Mouse (Mus musculus): ENCODE data around the gene Mast4.

Mast4 gene

DNA sequence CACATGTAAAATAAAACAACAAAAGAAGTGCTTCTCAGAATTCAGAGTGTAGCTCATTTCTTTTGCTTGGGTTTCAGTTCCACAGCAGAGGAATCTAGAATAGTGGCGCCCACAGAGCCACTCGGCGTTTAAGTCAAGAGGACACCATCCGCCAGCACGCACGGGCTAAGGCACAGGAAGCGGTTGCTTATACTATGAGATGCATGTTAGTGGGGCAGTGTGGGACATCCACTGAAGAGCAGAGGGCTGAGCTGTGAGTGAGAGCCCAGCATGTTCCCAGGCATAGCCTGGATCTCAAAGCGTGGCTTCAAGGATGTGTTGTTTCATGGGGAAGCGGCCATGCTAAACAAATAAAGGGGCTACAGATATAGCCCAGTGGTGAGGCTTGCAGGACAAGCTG lies 214.6 kb downstream of the Mast4 start:
- DNase-seq (ENCODE audit: low read depth) = no peak

DNA sequence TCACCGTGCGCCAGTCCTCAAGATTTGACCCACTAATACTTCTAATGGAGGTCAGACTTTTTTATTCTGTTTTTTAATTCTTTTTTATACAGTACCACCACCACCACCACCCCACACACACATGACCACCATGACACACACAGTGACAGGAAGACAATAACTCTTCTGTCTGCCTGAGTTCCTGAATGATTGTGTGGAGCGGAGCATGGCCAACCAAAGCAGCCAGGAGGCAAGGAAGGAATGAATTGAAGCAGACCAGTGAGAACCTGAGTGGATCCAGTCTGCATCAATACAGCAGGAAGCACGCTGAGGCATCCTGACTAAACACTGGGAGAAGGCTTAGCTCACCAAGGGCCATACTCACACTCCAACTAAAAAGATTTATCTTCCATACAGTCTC lies 219.2 kb downstream of the Mast4 start:
- DNase-seq (ENCODE audit: low read depth) = no peak

GRCm38 (mm10) chr13:103114274-103114673 lies 220.0 kb downstream of the Mast4 start:
- DNase-seq (ENCODE audit: low read depth) = no peak

DNA sequence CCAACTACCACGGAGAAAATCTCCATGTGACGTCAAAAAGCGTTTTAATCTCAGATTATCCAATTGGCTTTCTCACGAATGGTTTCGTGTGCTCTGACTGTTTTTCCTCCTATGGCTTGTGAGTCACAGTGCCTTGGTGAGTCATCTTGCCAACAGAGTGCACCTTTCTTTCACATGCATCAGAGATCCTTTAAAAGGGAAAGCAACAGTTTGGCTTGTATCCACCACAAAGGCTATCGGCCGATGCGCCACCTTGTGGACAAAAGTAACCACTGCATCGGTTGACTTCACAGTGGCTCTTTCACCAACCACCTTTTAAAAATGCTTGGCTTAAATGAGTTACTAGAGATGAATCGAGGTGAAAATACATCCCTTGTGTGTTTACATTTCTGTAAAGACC lies 224.4 kb downstream of the Mast4 start:
- DNase-seq (ENCODE audit: low read depth) = peak; percentile 57

DNA sequence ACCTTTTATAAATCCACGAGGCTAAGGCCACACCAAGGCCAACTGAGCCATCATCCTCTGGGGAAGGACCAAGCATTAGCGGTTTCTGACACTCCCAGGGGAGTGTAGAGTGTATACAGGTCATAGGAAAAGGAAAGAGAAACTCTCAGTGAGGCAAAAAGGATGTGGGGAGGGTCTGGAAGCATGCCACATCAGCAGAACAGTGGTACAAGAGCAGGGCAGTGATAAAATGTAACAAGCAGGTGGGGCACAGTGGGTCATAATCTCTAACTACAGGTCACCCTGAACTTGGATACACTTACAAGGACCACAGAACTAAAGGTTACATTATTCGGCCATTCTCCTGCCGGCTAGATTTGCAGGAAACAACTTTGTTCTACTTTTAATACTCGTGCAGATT lies 226.9 kb downstream of the Mast4 start:
- DNase-seq (ENCODE audit: low read depth) = no peak

GRCm38 (mm10) chr13:103102598-103102997 lies 231.7 kb downstream of the Mast4 start:
- DNase-seq (ENCODE audit: low read depth) = no peak

- DNase-seq (ENCODE audit: low read depth) = no peak
These were observed 237.7 kb downstream of the Mast4 start for GRCm38 (mm10) chr13:103096346-103097150.

- no peak for DNase-seq (ENCODE audit: low read depth)
These were observed 238.8 kb downstream of the Mast4 start for GRCm38 (mm10) chr13:103095491-103095890.

DNA sequence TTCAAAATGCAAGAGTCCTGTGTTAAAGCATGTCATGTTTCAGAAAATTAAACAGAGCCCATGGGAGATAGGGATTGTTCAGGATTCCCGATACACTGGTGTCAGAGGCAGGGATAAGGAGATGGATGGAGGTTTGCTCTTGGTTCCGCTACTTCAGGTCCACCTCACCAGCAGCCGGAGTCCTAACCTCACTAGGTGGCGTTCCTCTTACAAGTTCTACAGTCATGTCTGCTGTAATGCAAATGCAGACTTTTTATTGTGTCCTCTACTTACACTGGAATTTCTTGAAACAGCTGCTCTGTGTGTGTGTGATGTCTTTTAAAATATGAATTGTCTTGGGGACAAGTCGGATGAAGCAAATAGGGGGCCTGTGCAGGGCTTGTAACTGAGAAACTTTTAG lies 239.7 kb downstream of the Mast4 start:
- no peak for DNase-seq (ENCODE audit: low read depth)

DNA sequence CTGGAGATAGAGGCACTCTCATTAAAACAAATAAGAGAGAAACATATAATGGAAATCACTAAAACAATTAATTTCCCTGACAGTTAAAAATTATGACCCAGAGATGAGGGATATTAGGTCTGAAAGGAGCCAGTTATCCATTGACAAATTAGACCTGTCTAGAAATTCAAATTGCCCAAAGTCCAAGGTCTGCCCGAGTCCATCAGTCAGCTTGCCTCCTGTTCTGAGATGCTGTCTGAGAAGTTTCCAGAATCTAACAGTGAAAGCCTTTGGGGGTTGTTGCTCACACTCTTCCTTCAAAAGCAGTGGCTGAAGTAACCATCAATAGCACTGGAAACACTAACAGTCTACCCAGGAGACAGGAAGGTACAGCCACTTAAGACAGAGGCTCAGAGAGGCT lies 240.6 kb downstream of the Mast4 start:
- no peak for DNase-seq (ENCODE audit: low read depth)

GRCm38 (mm10) chr13:103085540-103086121 lies 248.7 kb downstream of the Mast4 start:
- no peak for DNase-seq (ENCODE audit: low read depth)

GRCm38 (mm10) chr13:103082891-103083290 lies 251.4 kb downstream of the Mast4 start:
- no peak for DNase-seq (ENCODE audit: low read depth)

DNA sequence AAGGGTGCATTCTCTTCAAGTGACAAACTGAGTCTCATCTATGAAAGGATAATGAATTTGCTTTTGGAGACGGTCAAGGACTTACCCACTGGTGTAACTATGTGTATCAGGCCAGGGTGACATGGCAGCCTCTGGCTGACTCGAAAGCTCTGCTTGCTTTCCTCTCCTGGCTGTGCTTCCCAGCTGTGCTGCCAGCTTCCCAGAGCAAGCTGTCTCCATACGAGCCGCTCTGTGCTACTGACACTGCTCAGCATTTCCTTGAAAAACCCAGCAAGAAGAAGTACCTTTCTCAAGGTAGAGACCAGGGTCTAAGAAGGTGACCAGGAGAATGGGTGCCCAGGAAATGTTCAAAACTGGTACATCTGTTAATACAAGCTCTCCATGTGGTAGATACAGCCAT lies 254.5 kb downstream of the Mast4 start:
- DNase-seq (ENCODE audit: low read depth) = no peak

GRCm38 (mm10) chr13:103078815-103079214 lies 255.5 kb downstream of the Mast4 start:
- no peak for DNase-seq (ENCODE audit: low read depth)

GRCm38 (mm10) chr13:103073461-103073860 lies 260.8 kb downstream of the Mast4 start:
- no peak for DNase-seq (ENCODE audit: low read depth)

- DNase-seq (ENCODE audit: low read depth) = no peak
These were observed 262.5 kb downstream of the Mast4 start for GRCm38 (mm10) chr13:103071783-103072182.

DNA sequence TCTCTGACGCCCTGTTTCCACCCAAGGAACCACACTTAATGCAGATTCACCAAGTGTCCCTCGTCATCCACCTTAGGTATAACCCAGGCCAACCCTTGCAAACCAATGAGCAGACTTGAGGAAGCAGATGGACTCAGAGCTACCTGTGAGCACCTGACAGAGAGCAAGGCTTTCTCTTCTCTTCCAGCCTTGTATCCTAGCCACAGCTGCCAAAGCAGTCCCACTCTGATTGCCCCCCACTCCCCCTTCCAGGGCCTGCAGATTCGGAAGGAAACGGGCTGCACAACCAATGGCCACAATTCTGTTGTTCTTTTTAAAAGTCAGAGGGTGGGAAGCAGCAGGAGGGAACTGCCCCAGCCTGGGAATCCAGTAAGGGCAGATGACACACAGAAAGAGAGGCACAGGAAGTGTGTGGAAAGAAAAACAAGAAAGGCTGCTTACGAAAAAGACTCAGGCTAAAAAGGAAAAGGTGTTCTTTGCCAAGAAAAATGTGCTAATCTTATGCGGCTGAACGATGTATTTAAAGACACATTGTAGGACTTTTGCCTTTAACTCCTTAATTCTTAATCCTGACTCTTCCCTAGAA lies 266.6 kb downstream of the Mast4 start:
- no peak for DNase-seq (ENCODE audit: low read depth)

- no peak for DNase-seq (ENCODE audit: low read depth)
These were observed 268.9 kb downstream of the Mast4 start for GRCm38 (mm10) chr13:103065437-103065836.

DNA sequence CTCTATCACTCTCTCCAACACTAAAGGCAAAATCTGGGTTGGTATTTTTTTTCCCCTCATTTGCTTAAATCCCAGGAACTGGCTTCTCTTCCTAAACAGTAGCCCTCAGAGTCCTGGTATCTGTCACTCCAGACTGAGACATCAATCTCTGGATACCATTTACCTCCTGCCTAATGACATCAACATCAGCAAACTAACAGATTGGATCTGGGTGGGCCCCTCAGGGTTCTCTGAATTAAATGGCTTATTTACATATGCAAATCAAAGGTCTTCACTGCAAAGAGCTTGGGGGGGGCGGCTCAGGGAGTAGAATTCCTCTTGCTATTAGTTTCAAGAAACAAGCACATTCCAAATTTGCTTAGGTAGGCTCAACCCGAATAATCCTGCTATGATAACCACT lies 272.6 kb downstream of the Mast4 start:
- DNase-seq (ENCODE audit: low read depth) = no peak

DNA sequence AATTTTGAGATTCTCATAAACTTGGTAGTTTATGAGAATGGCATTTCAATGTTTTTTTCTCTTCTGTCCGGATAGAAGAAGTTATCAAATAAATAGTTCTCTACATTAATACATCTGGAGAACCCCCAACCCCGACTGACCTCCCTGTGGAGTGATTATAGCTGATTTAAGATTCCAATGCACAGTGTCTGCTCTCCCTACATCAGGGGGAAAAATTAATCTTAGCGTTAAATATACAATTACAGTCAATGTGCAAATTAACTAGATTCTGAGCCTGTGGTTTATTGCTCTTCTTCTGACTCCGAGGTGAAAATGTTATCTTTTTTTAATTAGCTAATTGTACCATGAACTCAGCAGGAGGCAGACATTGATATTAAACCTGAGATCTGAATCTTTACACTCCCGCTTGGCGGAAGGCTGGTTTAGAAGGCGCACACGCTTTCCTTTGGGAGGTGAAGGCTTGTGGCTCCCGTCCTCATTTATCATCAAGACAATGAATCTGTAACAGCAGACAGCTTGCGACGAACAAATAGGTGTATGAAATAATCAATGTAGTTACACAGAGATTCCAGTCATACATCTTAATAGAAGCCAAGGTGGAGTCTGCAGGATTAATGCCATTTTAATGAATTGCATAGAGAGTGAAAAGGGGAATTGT lies 274.2 kb downstream of the Mast4 start:
- no peak for DNase-seq (ENCODE audit: low read depth)

- no peak for DNase-seq (ENCODE audit: low read depth)
These were observed 277.8 kb downstream of the Mast4 start for GRCm38 (mm10) chr13:103056451-103056850.

GRCm38 (mm10) chr13:103052661-103053060 lies 281.6 kb downstream of the Mast4 start:
- no peak for DNase-seq (ENCODE audit: low read depth)

DNA sequence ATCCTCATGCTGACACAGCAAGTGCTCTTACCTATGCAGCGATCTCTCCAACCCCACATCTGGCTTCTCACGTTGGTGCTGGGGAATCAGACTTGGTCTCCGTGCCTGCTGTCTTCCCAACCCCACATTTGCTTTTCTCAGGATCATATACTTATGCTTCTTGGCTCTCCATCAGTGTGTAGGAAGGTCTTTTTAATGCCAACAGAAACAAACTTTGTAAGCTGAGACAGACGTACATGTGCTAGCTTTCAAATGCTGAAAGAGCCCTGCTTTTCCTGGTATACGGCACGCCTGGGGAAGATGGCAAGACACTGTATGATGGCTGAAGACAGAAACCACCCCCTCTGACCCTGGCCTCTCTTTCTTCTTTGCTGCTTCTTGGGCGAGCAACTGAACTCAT lies 285.3 kb downstream of the Mast4 start:
- DNase-seq (ENCODE audit: low read depth) = no peak

Measured in naive thymus-derived CD4-positive, alpha-beta T cell, adult 2 months (primary cell).